Mouse (Mus musculus): ENCODE measurements around the gene Sec14l4.

- TF ChIP-seq CTCF (IDR thresholded peaks at IDR 0.05; ENCODE audit: control insufficient read depth, insufficient read depth, insufficient read length) (no peak), MAX (IDR thresholded peaks at IDR 0.05) (no peak)
Measured at GRCm38 (mm10) chr11:3996840-3997239, 34.4 kb upstream of the Sec14l4 start.
